Mouse (Mus musculus) brain, embryonic 14.5 days (tissue): ENCODE data around the gene Jag2.

Experiments used
- CTCF ChIP-seq: fragments of 200-500 bp; IDR thresholded peaks from 2 replicates; pipeline ENCODE4 v1.5.1; 2012; ENCODE audit warnings: inconsistent platforms, mild to moderate bottlenecking, moderate library complexity, borderline replicate concordance; ENCODE audit not compliant: insufficient read depth, insufficient read length; ENCODE audit errors: extremely low read depth
- POLR2A ChIP-seq: fragments of 200-500 bp; IDR thresholded peaks from 2 replicates; pipeline ENCODE4 v1.6.1; 2012; ENCODE audit warnings: mild to moderate bottlenecking, inconsistent platforms, borderline replicate concordance; ENCODE audit not compliant: poor library complexity, insufficient read depth, insufficient read length, severe bottlenecking; ENCODE audit errors: extremely low read depth

- TF ChIP-seq CTCF (no peak), POLR2A (no peak)
Observed at GRCm38 (mm10) chr12:112969616-112970015, 40.0 kb upstream of the Jag2 start.
